Mouse (Mus musculus): ENCODE measurements around the gene Edem2. TPM values are rescaled to one million over a fixed set of nuclear protein-coding genes. Genes with fewer than 3 reads are reported as not detected.

Edem2 gene
- polyA plus RNA-seq, 1 experiment from 2014 or later: 42.3 TPM

- Histone ChIP-seq H3K27ac (ENCODE audit: low read depth, low read length) (no peak overlapping the region), H3K36me3 (ENCODE audit: control insufficient read depth, insufficient read depth, low read length) (no peaks in the 10 kb centered on the region), H3K27me3 (ENCODE audit: control insufficient read depth, insufficient read depth, low read length) (no peaks in the 10 kb centered on the region; the same call in 1 of the 2 replicates), H3K4me3 (ENCODE audit: low read depth, low read length) (no peak overlapping the region), H3K9ac (replicated peaks; ENCODE audit: low read depth, low read length) (no peak overlapping the region), H3K9me3 (ENCODE audit: control insufficient read depth, low read length) (no peaks in the 10 kb centered on the region), H3K4me2 (ENCODE audit: low read depth, low read length) (no peak overlapping the region), H3K4me1 (ENCODE audit: control insufficient read depth, insufficient read depth, low read length) (peaks cover 22% of the 10 kb centered on the region)
- 72% methylated on average over 4 of the region's 4 CpGs for WGBS
- ATAC-seq (ENCODE audit: low read depth): no peak
Observed at GRCm38 (mm10) chr2:155773664-155774063, 44.4 kb upstream of the Edem2 start.

GRCm38 (mm10) chr2:155764679-155765418 is 35.6 kb upstream of the Edem2 start:
- no peak overlapping the region for H3K4me3 ChIP-seq (ENCODE audit: low read depth, low read length)
- ATAC-seq (ENCODE audit: low read depth): peak; percentile 61; the same call in 1 of the 2 replicates
- no peaks in the 10 kb centered on the region for H3K36me3 ChIP-seq (ENCODE audit: control insufficient read depth, insufficient read depth, low read length)
- no peak overlapping the region for H3K9ac ChIP-seq (replicated peaks; ENCODE audit: low read depth, low read length)
- no peaks in the 10 kb centered on the region for H3K27me3 ChIP-seq (ENCODE audit: control insufficient read depth, insufficient read depth, low read length)
- H3K4me2 ChIP-seq (ENCODE audit: low read depth, low read length): no peak overlapping the region
- no peaks in the 10 kb centered on the region for H3K9me3 ChIP-seq (ENCODE audit: control insufficient read depth, low read length)
- H3K27ac ChIP-seq (ENCODE audit: low read depth, low read length): no peak overlapping the region
- H3K4me1 ChIP-seq (ENCODE audit: control insufficient read depth, insufficient read depth, low read length): no peaks in the 10 kb centered on the region
- WGBS: 57% methylated on average over 13 of the region's 13 CpGs

- Histone ChIP-seq H3K27ac (ENCODE audit: low read depth, low read length) (no peak overlapping the region), H3K4me2 (ENCODE audit: low read depth, low read length) (no peak overlapping the region), H3K9me3 (ENCODE audit: control insufficient read depth, low read length) (no peaks in the 10 kb centered on the region), H3K27me3 (ENCODE audit: control insufficient read depth, insufficient read depth, low read length) (no peaks in the 10 kb centered on the region), H3K9ac (replicated peaks; ENCODE audit: low read depth, low read length) (no peak overlapping the region), H3K36me3 (ENCODE audit: control insufficient read depth, insufficient read depth, low read length) (no peaks in the 10 kb centered on the region), H3K4me3 (ENCODE audit: low read depth, low read length) (no peak overlapping the region), H3K4me1 (ENCODE audit: control insufficient read depth, insufficient read depth, low read length) (no peaks in the 10 kb centered on the region)
- ATAC-seq (ENCODE audit: low read depth): no peak
- 70% methylated on average over 14 of the region's 14 CpGs for WGBS
Observed at GRCm38 (mm10) chr2:155756855-155757566, 27.7 kb upstream of the Edem2 start.

GRCm38 (mm10) chr2:155755746-155756145 is 26.5 kb upstream of the Edem2 start:
- peaks cover 3% of the 10 kb centered on the region; the same call in 1 of the 2 replicates for H3K4me1 ChIP-seq (ENCODE audit: control insufficient read depth, insufficient read depth, low read length)
- H3K9ac ChIP-seq (replicated peaks; ENCODE audit: low read depth, low read length): no peak overlapping the region
- no peak overlapping the region for H3K27ac ChIP-seq (ENCODE audit: low read depth, low read length)
- no peaks in the 10 kb centered on the region for H3K27me3 ChIP-seq (ENCODE audit: control insufficient read depth, insufficient read depth, low read length)
- WGBS: 4% methylated on average over 1 of the region's 1 CpGs
- no peak overlapping the region for H3K4me2 ChIP-seq (ENCODE audit: low read depth, low read length)
- H3K4me3 ChIP-seq (ENCODE audit: low read depth, low read length): no peak overlapping the region
- no peaks in the 10 kb centered on the region for H3K9me3 ChIP-seq (ENCODE audit: control insufficient read depth, low read length)
- ATAC-seq (ENCODE audit: low read depth): no peak
- H3K36me3 ChIP-seq (ENCODE audit: control insufficient read depth, insufficient read depth, low read length): no peaks in the 10 kb centered on the region

- H3K4me1 ChIP-seq (ENCODE audit: control insufficient read depth, insufficient read depth, low read length): peaks cover 3% of the 10 kb centered on the region; the same call in 1 of the 2 replicates
- no peak within 1 kb of the TSS; the same call in 1 of the 2 replicates for H3K9ac ChIP-seq (replicated peaks; ENCODE audit: low read depth, low read length)
- no peak within 1 kb of the TSS for H3K27ac ChIP-seq (ENCODE audit: low read depth, low read length)
- 4% methylated on average over 25 of the region's 25 CpGs for WGBS
- H3K4me2 ChIP-seq (ENCODE audit: low read depth, low read length): peak within 1 kb of the TSS; percentile 39
- no peaks in the 10 kb centered on the region for H3K27me3 ChIP-seq (ENCODE audit: control insufficient read depth, insufficient read depth, low read length)
- H3K4me3 ChIP-seq (ENCODE audit: low read depth, low read length): peak within 1 kb of the TSS; percentile 18
- no peaks in the 10 kb centered on the region for H3K36me3 ChIP-seq (ENCODE audit: control insufficient read depth, insufficient read depth, low read length)
- no peaks in the 10 kb centered on the region for H3K9me3 ChIP-seq (ENCODE audit: control insufficient read depth, low read length)
- no peak for ATAC-seq (ENCODE audit: low read depth)
Observed at GRCm38 (mm10) chr2:155751014-155751786, 21.9 kb upstream of the Edem2 start, which contains the start of gene Procr. TSS of gene Procr (plus strand) at chr2:155751117.

- Histone ChIP-seq H3K9me3 (ENCODE audit: control insufficient read depth, low read length) (no peaks in the 10 kb centered on the region), H3K4me1 (ENCODE audit: control insufficient read depth, insufficient read depth, low read length) (peaks cover 3% of the 10 kb centered on the region; the same call in 1 of the 2 replicates), H3K27me3 (ENCODE audit: control insufficient read depth, insufficient read depth, low read length) (no peaks in the 10 kb centered on the region), H3K9ac (replicated peaks; ENCODE audit: low read depth, low read length) (no peak overlapping the region), H3K4me3 (ENCODE audit: low read depth, low read length) (no peak overlapping the region), H3K36me3 (ENCODE audit: control insufficient read depth, insufficient read depth, low read length) (no peaks in the 10 kb centered on the region), H3K4me2 (ENCODE audit: low read depth, low read length) (no peak overlapping the region), H3K27ac (ENCODE audit: low read depth, low read length) (no peak overlapping the region)
- no peak for ATAC-seq (ENCODE audit: low read depth)
- 88% methylated on average over 4 of the region's 4 CpGs for WGBS
Observed at GRCm38 (mm10) chr2:155749394-155749793, 20.1 kb upstream of the Edem2 start.

GRCm38 (mm10) chr2:155745487-155745886 is 16.2 kb upstream of the Edem2 start:
- H3K27ac ChIP-seq (ENCODE audit: low read depth, low read length): no peak overlapping the region
- H3K27me3 ChIP-seq (ENCODE audit: control insufficient read depth, insufficient read depth, low read length): no peaks in the 10 kb centered on the region
- no peak overlapping the region for H3K4me2 ChIP-seq (ENCODE audit: low read depth, low read length)
- ATAC-seq (ENCODE audit: low read depth): no peak
- no peaks in the 10 kb centered on the region for H3K4me1 ChIP-seq (ENCODE audit: control insufficient read depth, insufficient read depth, low read length)
- 80% methylated on average over 3 of the region's 3 CpGs for WGBS
- H3K36me3 ChIP-seq (ENCODE audit: control insufficient read depth, insufficient read depth, low read length): no peaks in the 10 kb centered on the region
- H3K9ac ChIP-seq (replicated peaks; ENCODE audit: low read depth, low read length): no peak overlapping the region
- no peak overlapping the region for H3K4me3 ChIP-seq (ENCODE audit: low read depth, low read length)
- H3K9me3 ChIP-seq (ENCODE audit: control insufficient read depth, low read length): no peaks in the 10 kb centered on the region

GRCm38 (mm10) chr2:155743351-155743750 is 14.1 kb upstream of the Edem2 start:
- Histone ChIP-seq H3K4me3 (ENCODE audit: low read depth, low read length) (no peak overlapping the region), H3K9ac (replicated peaks; ENCODE audit: low read depth, low read length) (no peak overlapping the region), H3K36me3 (ENCODE audit: control insufficient read depth, insufficient read depth, low read length) (no peaks in the 10 kb centered on the region), H3K4me2 (ENCODE audit: low read depth, low read length) (no peak overlapping the region), H3K27ac (ENCODE audit: low read depth, low read length) (no peak overlapping the region), H3K4me1 (ENCODE audit: control insufficient read depth, insufficient read depth, low read length) (no peaks in the 10 kb centered on the region), H3K27me3 (ENCODE audit: control insufficient read depth, insufficient read depth, low read length) (no peaks in the 10 kb centered on the region), H3K9me3 (ENCODE audit: control insufficient read depth, low read length) (no peaks in the 10 kb centered on the region)
- no peak for ATAC-seq (ENCODE audit: low read depth)
- WGBS: 92% methylated on average over 9 of the region's 9 CpGs
